Mouse (Mus musculus): ENCODE measurements around the gene Taf1d. TPM values are rescaled to one million over a fixed set of nuclear protein-coding genes. Genes with fewer than 3 reads are reported as not detected.
A peak's percentile ranks its signal among the peaks of the same experiment; 100 is the strongest.

Gene Taf1d
- polyA plus RNA-seq (2021), result 63.1 TPM

GRCm38 (mm10) chr9:15305503-15306397, at the start of gene Taf1d:
Gene Taf1d (plus strand): TSS chr9:15306214.
- ChIA-PET CTCF (interaction anchor here (0.8 kb wide), 2 partner anchors 11 to 23 kb away, joined by 3 read pairs; no protein-coding TSS in a partner anchor), POLR2A (interaction anchor here (2.0 kb wide), 1 partner anchor 11 kb away, joined by 5 read pairs; no protein-coding TSS in a partner anchor)
- in situ Hi-C loops (cut with MboI; ENCODE audit: low pct_unique_long_range_greater_than_20kb), result loop anchor here (25.0 kb wide), 1 partner anchor 1493 kb away; no protein-coding TSS in a partner anchor
- DNase-seq (ENCODE audit: low read depth, low spot score) (peak; percentile 70), ATAC-seq (peak; percentile 93)
- TF ChIP-seq CTCF (IDR thresholded peaks at IDR 0.05), result no peak
- H3K27me3 ChIP-seq, result no peaks in the 10 kb centered on the region

- no peak for TF ChIP-seq CTCF (IDR thresholded peaks at IDR 0.05)
These were observed 49.8 kb upstream of the Taf1d start for GRCm38 (mm10) chr9:15256214-15256613.

GRCm38 (mm10) chr9:15261980-15262379, 44.0 kb upstream of the Taf1d start:
- no peak for ATAC-seq
- POLR2A ChIA-PET, result interaction anchor here (0.6 kb wide), 1 partner anchor 1640 kb away, joined by 3 read pairs; no protein-coding TSS in a partner anchor
- no peak for DNase-seq (ENCODE audit: low read depth, low spot score)
- no peak for TF ChIP-seq CTCF (IDR thresholded peaks at IDR 0.05)
- CTCF ChIA-PET, result no interaction called here
- no peaks in the 10 kb centered on the region for H3K27me3 ChIP-seq
- in situ Hi-C loops (cut with MboI; ENCODE audit: low pct_unique_long_range_greater_than_20kb), result no loop called here

More at GRCm38 (mm10) chr9:15256214-15256613, 49.8 kb upstream of the Taf1d start:
- POLR2A ChIA-PET, result no interaction called here
- in situ Hi-C loops (cut with MboI; ENCODE audit: low pct_unique_long_range_greater_than_20kb), result no loop called here
- H3K27me3 ChIP-seq, result no peaks in the 10 kb centered on the region
- CTCF ChIA-PET, result interaction anchor here (1.3 kb wide), 1 partner anchor 44 kb away, joined by 3 read pairs; no protein-coding TSS in a partner anchor
- no peak for DNase-seq (ENCODE audit: low read depth, low spot score)
- ATAC-seq, result no peak

- no peaks in the 10 kb centered on the region for H3K27me3 ChIP-seq
- in situ Hi-C loops (cut with MboI; ENCODE audit: low pct_unique_long_range_greater_than_20kb), result no loop called here
- POLR2A ChIA-PET, result no interaction called here
- no peak for TF ChIP-seq CTCF (IDR thresholded peaks at IDR 0.05)
- DNase-seq (ENCODE audit: low read depth, low spot score), result no peak
- ATAC-seq, result no peak
- CTCF ChIA-PET, result interaction anchor here (1.0 kb wide), 2 partner anchors 16 to 23 kb away, joined by 3 read pairs; no protein-coding TSS in a partner anchor
These were observed 42.5 kb upstream of the Taf1d start for GRCm38 (mm10) chr9:15263487-15263886.

GRCm38 (mm10) chr9:15273981-15274380, 32.0 kb upstream of the Taf1d start:
- no peaks in the 10 kb centered on the region for H3K27me3 ChIP-seq
- in situ Hi-C loops (cut with MboI; ENCODE audit: low pct_unique_long_range_greater_than_20kb), result no loop called here
- POLR2A ChIA-PET, result no interaction called here
- no peak for TF ChIP-seq CTCF (IDR thresholded peaks at IDR 0.05)
- CTCF ChIA-PET, result no interaction called here
- DNase-seq (ENCODE audit: low read depth, low spot score) (no peak), ATAC-seq (no peak)

- DNase-seq (ENCODE audit: low read depth, low spot score) (no peak), ATAC-seq (no peak)
- no peak for TF ChIP-seq CTCF (IDR thresholded peaks at IDR 0.05)
- in situ Hi-C loops (cut with MboI; ENCODE audit: low pct_unique_long_range_greater_than_20kb), result no loop called here
- POLR2A ChIA-PET, result no interaction called here
- no peaks in the 10 kb centered on the region for H3K27me3 ChIP-seq
- CTCF ChIA-PET, result no interaction called here
These were observed 29.2 kb upstream of the Taf1d start for GRCm38 (mm10) chr9:15276855-15277254.

- no peaks in the 10 kb centered on the region for H3K27me3 ChIP-seq
- no peak for DNase-seq (ENCODE audit: low read depth, low spot score)
- ChIA-PET CTCF (no interaction called here), POLR2A (no interaction called here)
- in situ Hi-C loops (cut with MboI; ENCODE audit: low pct_unique_long_range_greater_than_20kb), result no loop called here
- no peak for ATAC-seq
- TF ChIP-seq CTCF (IDR thresholded peaks at IDR 0.05), result no peak
These were observed 27.7 kb upstream of the Taf1d start for GRCm38 (mm10) chr9:15278343-15278742.

- no peak for DNase-seq (ENCODE audit: low read depth, low spot score)
- CTCF ChIA-PET, result interaction anchor here (1.4 to 3.2 kb wide), 2 partner anchors 9 to 37 kb away, joined by 3 to 8 read pairs; no protein-coding TSS in a partner anchor
- no peaks in the 10 kb centered on the region for H3K27me3 ChIP-seq
- no peak for TF ChIP-seq CTCF (IDR thresholded peaks at IDR 0.05)
- ATAC-seq, result peak; percentile 65
- in situ Hi-C loops (cut with MboI; ENCODE audit: low pct_unique_long_range_greater_than_20kb), result no loop called here
- POLR2A ChIA-PET, result interaction anchor here (0.6 to 1.6 kb wide), 4 partner anchors 10 to 78 kb away, joined by 3 to 5 read pairs (median 4); partner anchors contain the start of gene Cep295
These were observed 26.8 kb upstream of the Taf1d start for GRCm38 (mm10) chr9:15279139-15279648.

GRCm38 (mm10) chr9:15279649-15280490, 26.1 kb upstream of the Taf1d start, which contains the start of gene Med17:
Gene Med17 (minus strand): TSS chr9:15279931.
- peak; percentile 78 for DNase-seq (ENCODE audit: low read depth, low spot score)
- ATAC-seq, result peak; percentile 96
- TF ChIP-seq CTCF (IDR thresholded peaks at IDR 0.05), result no peak
- ChIA-PET CTCF (interaction anchor here (0.9 to 3.2 kb wide), 4 partner anchors 10 to 38 kb away, joined by 3 to 8 read pairs (median 3); no protein-coding TSS in a partner anchor), POLR2A (interaction anchor here (0.9 to 1.6 kb wide), 4 partner anchors 9 to 77 kb away, joined by 3 to 5 read pairs (median 4); partner anchors contain the start of gene Cep295)
- in situ Hi-C loops (cut with MboI; ENCODE audit: low pct_unique_long_range_greater_than_20kb), result no loop called here
- H3K27me3 ChIP-seq, result no peaks in the 10 kb centered on the region

GRCm38 (mm10) chr9:15280491-15280879, 25.5 kb upstream of the Taf1d start:
- in situ Hi-C loops (cut with MboI; ENCODE audit: low pct_unique_long_range_greater_than_20kb), result no loop called here
- DNase-seq (ENCODE audit: low read depth, low spot score) (no peak), ATAC-seq (no peak)
- ChIA-PET CTCF (interaction anchor here (0.9 to 3.2 kb wide), 4 partner anchors 10 to 38 kb away, joined by 3 to 8 read pairs (median 3); no protein-coding TSS in a partner anchor), POLR2A (interaction anchor here (0.9 to 1.6 kb wide), 3 partner anchors 27 to 77 kb away, joined by 3 to 5 read pairs (median 4); partner anchors contain the start of gene Cep295)
- H3K27me3 ChIP-seq, result no peaks in the 10 kb centered on the region
- no peak for TF ChIP-seq CTCF (IDR thresholded peaks at IDR 0.05)
